Mouse (Mus musculus) lung, postnatal 0 days (tissue): Measurements from ENCODE around the gene Eef1akmt2. TPM values are rescaled to one million over a fixed set of nuclear protein-coding genes. Genes with fewer than 3 reads are reported as not detected.

Source experiments
- ATAC-seq: fragments of 200-750 bp; cut with Nextera tagmentation; 2 replicates; pipeline ENCODE4 v1.8.0; 2017; ENCODE audit warnings: moderate library complexity
- DNase-seq: peaks from one replicate; pipeline ENCODE4 v3.0.0-alpha.2; 2016; ENCODE audit warnings: low spot score
- H3K27ac ChIP-seq: fragments of 300-500 bp; sonication (generic); 2 replicates; pipeline ENCODE4 v1.5.1; 2014; ENCODE audit warnings: antibody characterized with exemption, mild to moderate bottlenecking, low read length, mixed read lengths
- H3K27me3 ChIP-seq: fragments of 300-500 bp; sonication (generic); replicated peaks from 2 replicates; pipeline ENCODE4 v1.6.1; 2014; ENCODE audit warnings: low read length, mixed read lengths; ENCODE audit not compliant: insufficient read depth
- H3K36me3 ChIP-seq: fragments of 300-500 bp; sonication (generic); 2 replicates; pipeline ENCODE4 v1.6.1; 2014; ENCODE audit warnings: low read length, mixed read lengths; ENCODE audit not compliant: insufficient read depth
- H3K4me1 ChIP-seq: fragments of 300-500 bp; sonication (generic); 2 replicates; pipeline ENCODE4 v1.6.1; 2014; ENCODE audit warnings: antibody characterized with exemption, low read depth, low read length, mixed read lengths; ENCODE audit not compliant: insufficient read depth
- H3K4me2 ChIP-seq: fragments of 300-500 bp; sonication (generic); replicated peaks from 2 replicates; pipeline ENCODE4 v1.6.1; 2014; ENCODE audit warnings: low read depth, mild to moderate bottlenecking, low read length, moderate library complexity, mixed read lengths
- H3K4me3 ChIP-seq: fragments of 300-500 bp; sonication (generic); 2 replicates; pipeline ENCODE4 v1.5.1; 2014; ENCODE audit warnings: low read depth, low read length
- H3K9ac ChIP-seq: fragments of 300-500 bp; sonication (generic); replicated peaks from 2 replicates; pipeline ENCODE4 v1.6.1; 2014; ENCODE audit warnings: low read depth, mild to moderate bottlenecking
- H3K9me3 ChIP-seq: fragments of 300-500 bp; sonication (generic); 2 replicates; pipeline ENCODE4 v1.6.1; 2016; ENCODE audit warnings: low read length, mixed read lengths
- CTCF ChIP-seq: IDR thresholded peaks from 2 replicates; pipeline ENCODE4 v1.5.1; 2016; ENCODE audit warnings: antibody characterized with exemption, mild to moderate bottlenecking
- EP300 ChIP-seq: IDR thresholded peaks from 2 replicates; pipeline ENCODE4 v1.6.1; 2016; ENCODE audit warnings: antibody characterized with exemption, mild to moderate bottlenecking, control low read depth
- WGBS: fragments of 180-500 bp; shearing (Covaris S2); extraction: QIAGEN DNeasy Blood & Tissue Kit; methylation state at CpG from one replicate; pipeline ENCODE4 v1.1.7; 2014; 5-methylcytosine and 5-hydroxymethylcytosine counted together
- polyA plus RNA-seq: library from polyadenylated mRNA; unstranded; fragments of >200 nt; fragmentation: Nextera tagmentation; extraction: Ambion mirVana; gene quantifications from 2 replicates; pipeline ENCODE4 v1.2.1, GENCODE M21; 2015

Eef1akmt2 gene
- polyA plus RNA-seq, 1 experiment from 2014 or later, result 34.5 TPM

- Histone ChIP-seq H3K36me3 (peaks cover 49% of the 10 kb centered on the region), H3K4me2 (no peak overlapping the region), H3K27ac (no peak overlapping the region), H3K4me3 (no peak overlapping the region), H3K9ac (no peak overlapping the region), H3K4me1 (no peaks in the 10 kb centered on the region), H3K9me3 (no peaks in the 10 kb centered on the region), H3K27me3 (no peaks in the 10 kb centered on the region)
- ATAC-seq (no peak), DNase-seq (no peak)
- TF ChIP-seq EP300 (no peak), CTCF (no peak)
- WGBS, result 90% methylated on average over 2 of the region's 2 CpGs
Observed at GRCm38 (mm10) chr7:132875391-132876086, 23.1 kb upstream of the Eef1akmt2 start.

DNA sequence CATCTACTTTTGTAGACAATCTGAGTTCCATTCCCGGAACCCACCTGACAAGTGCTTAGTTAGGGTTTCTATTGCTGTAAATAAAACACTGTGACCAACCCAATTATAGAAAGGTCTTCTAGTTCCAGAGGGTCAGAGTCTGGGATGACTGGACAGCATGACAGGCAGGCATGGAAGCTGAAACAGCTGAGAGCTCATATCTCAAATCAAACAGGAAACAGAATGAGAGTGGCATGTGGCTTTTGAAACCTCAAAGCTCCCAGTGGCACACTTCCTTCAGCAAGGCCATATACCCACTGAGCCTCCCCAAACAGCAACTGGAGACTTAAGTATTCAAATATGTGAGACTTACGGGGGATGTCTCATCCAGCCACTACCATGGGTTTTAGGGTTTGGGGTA is 20.6 kb upstream of the Eef1akmt2 start:
- H3K4me2 ChIP-seq, result no peak overlapping the region
- H3K36me3 ChIP-seq, result peaks cover 42% of the 10 kb centered on the region
- H3K9ac ChIP-seq, result no peak overlapping the region
- WGBS, result 83% methylated on average over 2 of the region's 2 CpGs
- no peaks in the 10 kb centered on the region for H3K27me3 ChIP-seq
- no peak for ATAC-seq
- no peaks in the 10 kb centered on the region for H3K9me3 ChIP-seq
- TF ChIP-seq CTCF (no peak), EP300 (no peak)
- no peak overlapping the region for H3K27ac ChIP-seq
- H3K4me3 ChIP-seq, result no peak overlapping the region
- no peaks in the 10 kb centered on the region for H3K4me1 ChIP-seq
- no peak for DNase-seq

DNA sequence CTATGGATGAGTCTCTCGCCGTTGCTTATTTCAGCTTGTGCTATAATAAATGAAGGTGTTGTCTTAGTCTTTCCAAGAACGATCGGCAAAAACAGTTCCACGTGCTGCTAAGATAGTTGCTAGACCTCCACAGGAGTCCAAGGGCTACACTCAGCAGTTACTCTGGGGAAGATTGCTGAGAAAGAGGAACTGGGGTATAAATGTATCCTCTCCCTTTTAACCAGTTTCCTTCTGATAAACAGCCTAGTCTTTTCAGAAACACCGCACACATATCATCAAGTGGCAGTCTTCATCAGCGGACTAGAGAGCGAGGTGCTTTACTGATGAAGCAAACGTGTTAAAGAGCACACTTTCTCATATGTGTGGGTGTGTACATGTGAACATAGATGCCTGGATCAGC is 13.8 kb upstream of the Eef1akmt2 start:
- H3K27me3 ChIP-seq, result no peaks in the 10 kb centered on the region
- no peaks in the 10 kb centered on the region for H3K9me3 ChIP-seq
- ATAC-seq, result no peak
- H3K4me1 ChIP-seq, result no peaks in the 10 kb centered on the region
- peaks cover 17% of the 10 kb centered on the region for H3K36me3 ChIP-seq
- H3K4me2 ChIP-seq, result no peak overlapping the region
- no peak overlapping the region for H3K9ac ChIP-seq
- TF ChIP-seq EP300 (no peak), CTCF (no peak)
- 87% methylated on average over 9 of the region's 9 CpGs for WGBS
- H3K4me3 ChIP-seq, result no peak overlapping the region
- DNase-seq, result no peak
- no peak overlapping the region for H3K27ac ChIP-seq

DNA sequence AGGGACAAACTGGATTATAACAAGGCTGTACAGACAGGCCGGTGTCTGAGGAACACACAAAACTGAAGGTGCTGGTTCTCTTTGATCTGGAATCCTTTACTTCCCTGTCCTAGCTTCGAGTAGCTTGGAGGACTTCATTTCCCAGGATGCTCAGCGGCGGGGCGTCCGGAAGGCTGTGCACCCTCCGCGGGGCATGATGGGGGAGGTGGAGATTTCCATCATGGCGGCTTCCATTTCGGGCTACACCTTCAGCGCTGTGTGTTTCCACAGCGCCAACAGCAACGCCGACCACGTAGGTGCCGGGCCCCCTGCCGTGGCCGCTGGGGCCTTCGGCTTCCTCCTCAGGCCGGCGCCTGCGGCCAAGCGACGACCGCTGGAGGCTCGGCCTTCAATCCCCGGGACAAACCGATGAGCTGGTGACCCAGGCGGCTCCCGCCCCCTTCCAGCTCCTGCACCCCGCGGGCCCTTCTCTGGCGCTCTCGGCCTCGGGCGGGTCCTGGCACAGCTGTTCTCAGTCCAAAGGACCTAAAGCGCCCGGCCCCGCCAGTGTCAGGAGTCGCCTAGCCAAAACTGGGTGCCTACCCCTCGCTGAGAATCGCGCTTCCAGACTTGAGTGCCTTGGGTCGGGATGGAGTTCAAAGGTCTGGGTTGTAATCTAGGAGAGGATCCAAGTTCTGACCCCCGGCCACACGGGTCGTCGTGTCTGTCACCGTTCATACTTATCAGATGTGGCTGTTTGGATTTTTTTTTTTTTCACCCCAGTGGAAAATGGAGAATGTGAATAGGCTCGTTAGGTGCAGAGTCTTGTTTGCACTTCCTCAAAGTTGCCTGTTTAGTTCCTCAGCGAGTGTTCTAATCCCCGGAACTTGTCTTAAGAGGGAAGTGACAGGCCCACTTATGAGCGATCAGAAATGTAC is 6.8 kb upstream of the Eef1akmt2 start, which contains the start of gene Abraxas2:
Gene Abraxas2, plus strand, starts transcription at position 184 of the 917 bp plus-strand sequence.
- peak within 1 kb of the TSS; percentile 98 for H3K4me3 ChIP-seq
- H3K9me3 ChIP-seq, result no peaks in the 10 kb centered on the region
- H3K4me1 ChIP-seq, result peaks cover 4% of the 10 kb centered on the region; the same call in 1 of the 2 replicates
- peak within 1 kb of the TSS; percentile 81 for H3K27ac ChIP-seq
- WGBS, result 2% methylated on average over 53 of the region's 53 CpGs
- H3K4me2 ChIP-seq, result peak within 1 kb of the TSS; percentile 88
- ATAC-seq (peak; percentile 98), DNase-seq (peak; percentile 96)
- H3K9ac ChIP-seq, result peak within 1 kb of the TSS; percentile 81
- no peaks in the 10 kb centered on the region for H3K36me3 ChIP-seq
- no peak for TF ChIP-seq EP300
- TF ChIP-seq CTCF, result no peak
- no peaks in the 10 kb centered on the region for H3K27me3 ChIP-seq

- Histone ChIP-seq H3K4me3 (no peak overlapping the region), H3K4me1 (peaks cover 4% of the 10 kb centered on the region; the same call in 1 of the 2 replicates), H3K27me3 (no peaks in the 10 kb centered on the region), H3K4me2 (no peak overlapping the region), H3K9ac (no peak overlapping the region), H3K36me3 (no peaks in the 10 kb centered on the region), H3K27ac (no peak overlapping the region), H3K9me3 (no peaks in the 10 kb centered on the region)
- no peak for ATAC-seq
- TF ChIP-seq CTCF, result peak; percentile 12; the same call in 1 of the 2 replicates
- no peak for TF ChIP-seq EP300
- WGBS, result 71% methylated on average over 5 of the region's 5 CpGs
- DNase-seq, result no peak
Observed at GRCm38 (mm10) chr7:132858043-132858608, 5.7 kb upstream of the Eef1akmt2 start.

DNA sequence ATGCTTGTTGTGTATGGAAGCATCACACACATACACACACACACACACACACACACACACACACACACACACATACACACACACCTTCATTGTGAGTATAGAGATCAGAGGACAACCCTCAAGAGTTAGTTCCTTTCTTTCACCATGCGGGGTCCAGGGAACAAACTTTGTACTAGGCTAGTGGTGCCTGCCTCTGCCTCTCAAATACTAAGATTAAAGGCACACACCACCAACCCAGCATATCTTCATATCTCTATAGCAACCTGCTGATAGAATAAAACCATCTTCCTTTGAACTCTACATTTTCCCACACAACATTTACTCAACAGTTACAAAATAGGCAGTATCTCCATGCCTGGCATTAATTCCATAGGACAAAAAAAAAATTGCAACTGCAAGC is 3.6 kb upstream of the Eef1akmt2 start:
- Histone ChIP-seq H3K36me3 (no peaks in the 10 kb centered on the region), H3K4me3 (no peak overlapping the region), H3K9me3 (no peaks in the 10 kb centered on the region), H3K9ac (no peak overlapping the region), H3K27ac (no peak overlapping the region), H3K4me1 (peaks cover 4% of the 10 kb centered on the region; the same call in 1 of the 2 replicates), H3K27me3 (no peaks in the 10 kb centered on the region), H3K4me2 (no peak overlapping the region)
- WGBS, result 63% methylated on average over 1 of the region's 1 CpGs
- no peak for ATAC-seq
- no peak for TF ChIP-seq CTCF
- no peak for TF ChIP-seq EP300
- no peak for DNase-seq
